Mouse (Mus musculus): ENCODE data around the gene Slc7a14.

The Slc7a14 gene

DNA sequence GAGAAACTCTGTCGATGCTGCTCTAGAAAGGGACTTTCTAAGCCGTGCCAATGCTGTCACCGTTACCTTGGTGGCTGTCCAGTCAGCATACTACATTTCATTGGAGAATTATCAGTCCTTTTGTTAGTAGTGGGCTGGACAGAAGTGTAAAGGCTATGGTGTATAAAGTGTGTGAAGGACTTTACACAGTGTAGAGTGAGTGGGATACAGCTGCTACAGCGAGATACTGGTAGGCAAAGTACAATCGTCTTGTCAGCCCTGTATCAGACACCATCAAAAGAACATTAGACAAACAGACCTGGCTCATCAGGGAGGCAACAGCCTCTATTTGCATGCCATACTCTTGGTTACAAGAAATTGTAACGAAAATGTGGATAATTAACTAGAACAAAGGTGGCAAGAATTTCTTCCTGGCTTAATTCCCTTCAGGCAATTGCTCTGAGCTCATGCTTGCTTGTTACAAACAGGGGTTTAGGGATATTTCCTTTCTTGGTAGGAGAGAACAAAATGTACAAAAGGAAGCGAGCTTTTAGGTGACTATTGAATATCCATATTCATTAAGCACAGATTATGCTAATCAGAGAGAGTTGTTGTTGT, 48.7 kb downstream of the Slc7a14 start:
- no peak for DNase-seq (ENCODE audit: low spot score in 2 of 2)

DNA sequence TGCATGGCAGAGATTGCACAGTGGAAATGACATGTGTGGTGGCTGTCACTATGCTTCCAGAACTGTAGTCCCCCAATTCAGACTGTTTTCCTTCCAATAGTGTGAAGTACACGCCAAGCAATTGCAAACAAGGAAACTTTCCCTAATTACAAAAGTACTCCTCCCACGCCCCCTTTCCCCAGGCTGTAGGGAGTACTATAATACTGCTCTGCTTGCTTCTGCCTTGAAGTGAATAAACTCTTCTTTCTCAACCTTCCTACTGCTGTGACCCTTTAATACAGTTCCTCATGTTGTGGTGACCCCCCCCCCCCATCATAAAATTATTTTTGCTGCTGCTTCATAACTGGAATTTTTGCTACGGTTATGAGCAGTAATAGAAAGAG, 49.2 kb downstream of the Slc7a14 start:
- no peak for DNase-seq (ENCODE audit: low spot score in 2 of 2)

DNA sequence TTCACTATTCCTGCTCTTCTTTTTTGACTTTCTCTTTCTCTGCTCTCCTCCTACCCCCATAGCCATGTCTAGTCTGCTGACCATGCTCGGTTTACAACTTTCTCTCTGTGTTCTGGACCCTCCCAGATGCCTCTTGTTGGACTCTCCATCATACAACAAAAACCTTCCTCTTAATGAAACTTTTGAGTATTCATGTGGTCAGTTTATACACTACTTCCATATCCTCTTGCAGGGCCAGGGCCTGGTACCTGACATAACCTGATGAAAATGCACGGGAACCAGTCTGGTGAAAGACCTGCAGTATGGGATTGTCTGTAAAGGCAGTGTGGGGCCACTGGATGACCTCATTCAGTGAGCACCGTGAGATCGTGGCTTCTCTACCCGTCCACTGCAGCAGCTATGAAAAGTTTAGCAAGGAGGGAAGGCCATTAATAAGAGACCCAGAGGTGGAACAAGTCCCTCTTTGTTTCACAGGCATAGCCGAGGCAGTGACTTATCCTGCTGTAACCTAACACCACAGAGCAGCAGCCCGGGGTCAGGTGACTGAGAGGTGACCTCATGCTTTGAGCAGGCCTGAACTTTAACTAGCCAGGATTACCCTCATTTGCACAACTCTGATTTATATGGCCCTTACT, 49.7 kb downstream of the Slc7a14 start:
- DNase-seq (ENCODE audit: low spot score in 2 of 2): no peak

DNA sequence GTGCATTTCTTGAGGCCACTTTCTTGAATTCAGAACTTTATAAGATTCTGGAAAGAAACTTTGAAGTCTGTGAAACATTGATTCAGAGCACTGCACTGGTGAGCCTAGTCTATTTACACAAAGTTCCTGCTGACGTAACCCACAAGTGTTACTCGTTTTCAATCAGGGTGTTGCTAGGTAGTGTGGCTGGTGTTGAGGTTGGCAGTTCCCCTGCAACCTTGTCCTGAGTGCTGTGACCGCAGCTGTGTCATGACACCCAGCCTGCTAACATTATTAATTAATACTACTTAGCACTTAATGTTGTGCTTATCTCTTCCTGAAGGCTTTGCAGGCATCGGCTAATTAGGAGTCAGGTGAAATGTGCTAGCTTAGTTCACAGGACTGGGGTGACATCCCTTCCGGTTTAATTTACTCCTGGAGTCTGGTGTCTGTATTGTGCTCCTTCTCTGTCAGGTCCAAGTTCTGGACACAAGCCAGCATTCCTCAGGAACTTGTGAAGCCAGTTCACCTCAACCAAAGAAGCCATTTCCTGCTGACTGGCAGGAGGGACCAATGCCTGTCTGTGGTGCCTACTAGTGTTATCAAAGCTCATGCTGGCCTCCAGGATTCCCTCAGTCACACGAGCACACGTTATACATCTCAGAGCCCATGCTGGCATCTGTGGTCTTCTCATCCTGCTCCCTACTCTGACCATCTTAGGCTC, 50.5 kb downstream of the Slc7a14 start:
- DNase-seq (ENCODE audit: low spot score in 2 of 2): no peak

DNA sequence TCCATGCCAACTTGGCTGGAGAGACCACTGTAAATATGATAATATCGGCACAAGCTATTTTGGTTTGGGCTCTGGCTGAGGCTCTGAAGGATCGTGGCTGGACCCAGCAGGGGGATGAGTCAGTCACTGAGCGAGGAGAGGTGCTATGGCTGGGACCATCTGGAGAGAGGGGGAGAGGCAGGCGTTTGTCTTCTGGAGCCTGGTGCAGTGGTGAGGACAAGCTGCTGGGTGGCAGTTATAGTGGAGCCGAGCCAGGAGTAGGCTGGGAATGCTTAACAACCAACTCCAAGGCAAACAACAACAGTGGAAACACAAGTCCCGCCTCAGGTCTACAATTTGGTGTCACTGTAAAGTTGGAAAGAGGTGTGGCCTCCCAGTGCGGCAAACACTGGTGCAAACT, 55.8 kb downstream of the Slc7a14 start:
- no peak for DNase-seq (ENCODE audit: low spot score in 2 of 2)

DNA sequence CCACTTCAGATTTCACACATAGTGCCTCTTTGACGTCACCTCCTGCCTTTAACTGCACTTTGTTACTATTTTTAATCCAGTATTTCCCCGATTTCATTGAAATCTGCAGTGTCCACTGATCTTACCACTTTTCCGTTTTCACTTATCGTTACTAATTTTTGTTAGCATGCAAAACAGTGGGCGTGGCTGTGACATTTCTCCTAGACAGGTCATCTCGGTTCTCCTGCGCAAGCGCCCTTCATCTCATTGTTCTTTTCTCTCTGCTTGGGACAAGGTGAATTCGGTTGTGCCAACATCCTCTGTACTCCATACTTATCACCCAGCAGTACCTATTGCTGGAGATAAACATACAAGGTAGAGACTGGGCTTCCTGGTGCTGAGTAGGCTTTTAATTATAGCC, 56.3 kb downstream of the Slc7a14 start:
- DNase-seq (ENCODE audit: low spot score in 2 of 2): no peak

DNA sequence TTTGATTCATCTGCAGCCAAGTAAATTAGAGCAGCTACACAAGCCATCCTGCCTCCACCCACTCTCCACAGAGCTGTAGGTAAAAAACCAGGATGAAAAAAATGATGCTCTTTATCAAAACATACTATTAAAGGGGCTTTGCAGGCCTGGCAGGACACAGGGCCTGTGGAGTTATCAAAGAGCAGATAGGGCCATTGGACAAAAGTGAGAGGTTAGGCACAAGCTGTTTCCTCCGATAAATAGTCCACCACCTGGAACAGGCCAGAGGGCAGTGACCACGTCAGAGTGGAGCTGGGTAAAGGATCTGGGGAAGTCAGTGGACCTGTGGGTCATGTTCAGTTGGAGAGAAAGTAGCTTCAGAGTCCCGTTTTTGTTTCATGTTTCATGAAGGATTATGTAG, 57.6 kb downstream of the Slc7a14 start:
- DNase-seq (ENCODE audit: low spot score in 2 of 2): no peak

DNA sequence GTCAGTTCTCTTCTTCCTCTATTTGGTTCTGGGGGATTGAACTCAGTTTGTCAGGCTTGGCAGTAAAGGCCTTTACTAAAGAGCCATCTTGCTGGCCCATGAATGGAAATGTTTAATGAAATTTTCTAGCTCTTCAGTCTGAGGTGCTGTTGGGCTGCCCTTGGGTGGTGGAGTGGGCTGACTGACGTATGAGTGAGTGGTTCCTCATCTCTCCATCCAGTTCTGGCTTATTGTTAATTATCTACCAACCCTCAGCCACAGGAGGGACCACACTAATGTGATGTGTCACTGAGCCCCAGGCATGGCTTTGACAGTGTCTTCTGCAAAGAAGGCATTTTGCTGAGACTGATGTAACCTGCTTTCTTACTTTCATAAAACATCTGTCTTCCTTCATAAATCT, 66.7 kb downstream of the Slc7a14 start:
- no peak for DNase-seq (ENCODE audit: low spot score in 2 of 2)

DNA sequence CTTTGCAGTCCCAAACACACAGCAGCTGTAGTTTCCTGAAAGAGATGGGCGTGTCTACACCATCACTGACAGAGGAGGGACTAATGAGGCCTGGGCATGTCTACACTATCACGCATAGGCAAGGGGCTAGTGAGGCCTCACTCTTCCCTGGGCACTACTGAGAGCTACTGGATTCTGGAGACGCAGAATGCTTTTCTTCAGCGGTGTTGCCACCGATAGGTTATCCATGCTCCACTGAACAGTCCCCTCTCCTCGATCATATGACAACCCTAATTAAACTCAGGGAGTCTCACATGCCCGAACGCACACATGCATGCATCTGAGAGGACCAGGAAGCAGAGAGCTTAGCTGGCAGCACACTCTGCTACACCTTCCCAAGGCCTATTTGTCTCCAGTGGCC, 69.3 kb downstream of the Slc7a14 start:
- DNase-seq (ENCODE audit: low spot score in 2 of 2): no peak

DNA sequence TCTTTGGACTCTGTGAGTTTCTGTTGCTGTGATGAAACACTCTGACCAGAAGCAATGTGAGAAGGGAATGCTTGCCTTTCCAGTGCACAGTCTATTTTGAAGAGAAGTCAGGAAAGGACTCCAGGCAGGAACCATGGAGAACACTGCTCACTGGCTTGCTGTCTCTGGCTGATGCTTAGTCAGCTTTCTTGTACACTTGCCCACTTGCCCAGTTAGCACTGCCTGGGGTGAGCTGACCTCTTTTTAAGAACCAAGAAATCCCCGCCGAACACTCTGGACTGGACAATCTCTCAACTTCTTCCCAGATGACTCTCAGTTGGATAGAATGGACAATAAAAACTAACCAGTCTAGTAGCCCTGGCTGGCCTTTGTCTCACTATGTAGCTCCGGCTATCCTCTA, 70.5 kb downstream of the Slc7a14 start:
- DNase-seq (ENCODE audit: low spot score in 2 of 2): no peak

DNA sequence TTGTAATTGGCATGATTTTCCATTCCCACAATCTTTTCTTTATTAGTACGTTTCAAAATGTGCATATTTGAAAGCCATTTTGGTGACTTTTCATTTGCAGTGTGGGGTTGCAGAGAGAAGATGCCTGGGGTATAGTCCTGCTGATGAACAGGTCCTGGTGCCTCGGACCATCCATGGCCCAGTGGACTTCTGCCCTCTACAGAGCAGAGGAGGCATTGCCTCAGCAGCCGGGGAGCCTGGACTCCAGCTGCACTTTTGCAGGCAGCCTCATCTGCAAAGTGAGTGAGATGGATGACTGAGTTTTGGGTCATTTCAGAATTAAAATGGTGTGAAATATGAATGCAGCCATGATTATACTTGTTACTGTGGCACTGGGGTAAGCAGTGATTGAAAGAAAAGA, 72.2 kb downstream of the Slc7a14 start:
- no peak for DNase-seq (ENCODE audit: low spot score in 2 of 2)

DNA sequence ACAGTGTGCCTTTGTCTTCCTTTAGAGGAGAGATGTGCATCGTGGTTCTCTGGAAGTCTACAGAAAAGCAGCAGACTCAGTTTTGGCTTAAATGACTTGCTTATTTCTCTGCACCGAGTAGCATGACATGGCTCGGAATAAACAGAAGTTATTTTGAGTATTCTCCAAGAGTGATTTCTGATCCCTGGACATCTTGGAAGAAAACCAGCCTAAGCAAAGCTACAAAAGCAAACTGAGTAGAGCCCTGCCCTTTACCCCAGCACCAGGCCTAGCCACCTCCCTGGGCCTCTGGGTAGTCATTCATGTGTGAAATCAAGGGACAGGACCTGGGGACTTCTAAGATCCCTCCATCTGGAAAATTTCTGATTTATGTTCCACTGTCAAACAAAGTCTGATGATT, 74.0 kb downstream of the Slc7a14 start:
- no peak for DNase-seq (ENCODE audit: low spot score in 2 of 2)

DNA sequence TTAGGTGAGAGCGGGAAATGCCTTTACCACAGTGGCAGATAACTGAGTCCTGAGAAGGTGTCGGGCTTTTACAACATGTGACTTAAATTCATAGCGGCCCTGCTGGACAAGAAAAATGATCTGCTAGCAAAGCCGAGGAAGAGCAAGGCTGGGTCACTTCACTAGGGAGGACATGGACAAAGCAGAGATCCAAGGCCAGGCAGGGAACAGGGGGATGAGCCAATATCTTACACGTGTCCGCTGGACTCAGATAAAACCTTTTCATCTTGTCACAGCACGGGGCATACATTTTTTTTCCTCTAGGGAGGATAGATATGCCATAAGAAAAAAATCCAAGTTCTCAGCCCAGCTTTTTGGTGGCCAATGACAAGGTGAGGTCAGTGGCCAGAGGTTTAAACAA, 75.8 kb downstream of the Slc7a14 start:
- no peak for DNase-seq (ENCODE audit: low spot score in 2 of 2)

DNA sequence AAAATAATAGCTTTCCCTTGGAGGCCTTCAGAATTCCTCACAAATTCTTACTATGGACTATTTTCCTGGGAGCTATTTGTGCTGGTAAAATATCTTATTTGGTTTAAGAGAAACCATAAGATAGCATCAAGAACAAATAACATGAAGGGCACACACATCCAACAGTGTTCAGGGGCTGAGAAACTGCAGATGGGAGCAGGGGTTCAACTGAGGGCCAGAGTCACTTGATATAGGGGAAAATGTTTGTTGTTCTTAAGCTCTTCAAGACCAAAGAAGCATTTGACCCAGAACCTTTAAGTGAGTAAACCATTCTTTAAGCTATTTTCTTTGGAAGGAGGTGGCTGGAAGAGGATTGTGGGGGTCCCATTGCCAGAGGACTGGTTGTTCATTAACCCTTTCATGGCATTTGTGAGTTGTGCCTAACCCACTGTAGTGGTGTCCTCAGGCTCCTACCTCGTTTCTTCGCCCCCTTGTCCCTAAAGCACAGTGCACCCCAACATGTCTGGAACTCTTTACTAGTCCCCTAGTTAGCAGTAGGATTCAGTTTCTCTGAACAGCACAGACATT, 76.3 kb downstream of the Slc7a14 start:
- DNase-seq (ENCODE audit: low spot score in 2 of 2): no peak

DNA sequence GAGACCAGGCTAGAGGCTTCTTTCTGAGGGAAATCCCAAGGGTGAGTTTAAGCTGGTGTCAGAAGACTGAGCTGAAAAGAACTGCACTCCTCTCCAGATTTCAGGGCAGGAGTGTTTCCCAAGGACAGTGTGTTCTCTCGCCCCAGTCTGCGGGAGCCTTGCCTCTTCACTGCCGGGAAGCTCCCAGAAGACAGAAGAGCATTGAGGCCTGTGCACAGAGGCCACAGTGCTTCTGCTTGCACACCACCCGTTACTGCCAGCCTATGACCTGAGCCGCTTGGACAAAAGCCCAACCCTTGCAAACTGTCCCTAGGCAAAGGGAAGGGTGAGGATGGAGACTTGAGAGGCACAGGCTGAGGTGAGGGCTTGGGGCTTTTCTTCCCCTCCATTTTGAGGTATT, 80.9 kb downstream of the Slc7a14 start:
- DNase-seq (ENCODE audit: low spot score in 2 of 2): no peak

DNA sequence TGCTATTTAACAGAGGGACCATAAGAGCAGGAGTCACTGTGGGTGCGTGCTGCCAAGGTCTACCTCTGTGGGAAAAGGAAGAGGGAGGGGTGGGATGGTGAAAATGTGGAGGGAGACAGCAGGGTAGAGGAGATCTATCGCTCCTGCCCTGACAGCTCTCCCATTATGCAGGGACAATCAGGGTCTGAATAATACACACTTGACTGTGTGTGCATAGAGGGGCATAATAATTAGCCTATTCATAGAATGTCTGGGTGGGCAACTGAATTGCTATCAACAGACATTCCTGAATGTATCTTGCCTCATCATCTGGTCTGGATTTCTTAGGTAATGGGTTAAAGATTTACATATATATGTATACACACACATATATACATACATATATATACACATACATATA, 81.7 kb downstream of the Slc7a14 start:
- no peak for DNase-seq (ENCODE audit: low spot score in 2 of 2)

DNA sequence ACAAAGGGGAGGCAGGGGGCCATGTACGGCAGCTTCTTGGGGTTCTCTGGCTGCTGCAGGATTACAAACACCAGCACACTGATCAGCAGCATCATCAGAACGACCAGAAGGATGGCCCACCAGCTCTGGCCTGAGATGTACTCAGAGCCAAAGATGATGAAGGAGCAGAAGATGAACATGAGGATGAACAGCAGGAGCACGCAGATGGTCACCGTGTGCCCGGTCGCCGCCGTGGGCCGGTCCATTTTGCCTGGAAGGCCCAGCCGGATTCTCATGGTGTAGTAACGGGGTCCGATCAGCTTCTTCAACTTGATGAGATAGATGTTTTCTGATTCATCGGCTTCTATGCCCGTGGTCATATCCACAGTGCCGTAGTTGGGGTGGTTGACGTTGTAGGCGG, 86.6 kb downstream of the Slc7a14 start:
- DNase-seq (ENCODE audit: low spot score in 2 of 2): no peak

DNA sequence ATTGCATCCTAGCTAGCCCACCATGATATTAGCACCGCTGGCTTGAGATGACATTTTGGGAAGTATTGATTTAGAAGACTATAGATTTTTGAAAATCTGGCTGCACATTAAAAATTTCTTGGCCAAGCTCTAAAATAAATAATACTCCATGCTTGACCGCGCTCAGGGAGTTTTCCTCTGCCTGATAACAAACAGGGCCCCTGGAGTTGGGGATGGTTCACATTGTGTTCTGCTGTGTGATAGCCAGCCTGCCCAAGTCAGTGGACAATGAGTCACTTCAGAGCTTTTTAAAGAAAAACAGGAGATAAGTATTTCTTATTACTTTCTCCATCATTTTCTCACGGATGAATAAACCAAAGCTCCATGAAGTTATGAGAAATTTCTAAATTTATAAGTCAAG, 90.1 kb downstream of the Slc7a14 start:
- no peak for DNase-seq (ENCODE audit: low spot score in 2 of 2)

DNA sequence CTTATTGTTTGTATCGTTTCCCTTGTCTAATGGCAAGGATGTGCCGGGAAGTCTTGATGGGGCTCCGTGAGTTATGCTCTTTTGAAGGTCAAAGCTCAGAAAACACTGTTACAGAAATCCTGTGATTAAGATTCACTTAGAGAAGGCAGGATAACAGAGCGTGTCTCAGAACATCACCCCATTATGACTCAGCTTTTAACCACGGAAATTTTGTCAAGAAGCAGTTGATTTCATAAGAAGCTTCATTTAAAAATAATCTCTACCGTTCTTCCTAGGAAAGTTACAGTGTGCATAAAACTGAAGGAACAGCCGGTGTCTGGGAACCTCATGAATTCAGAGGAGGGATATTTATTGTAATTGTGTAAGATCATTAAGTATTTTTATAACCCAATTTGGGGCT, 90.7 kb downstream of the Slc7a14 start:
- no peak for DNase-seq (ENCODE audit: low spot score in 2 of 2)

DNA sequence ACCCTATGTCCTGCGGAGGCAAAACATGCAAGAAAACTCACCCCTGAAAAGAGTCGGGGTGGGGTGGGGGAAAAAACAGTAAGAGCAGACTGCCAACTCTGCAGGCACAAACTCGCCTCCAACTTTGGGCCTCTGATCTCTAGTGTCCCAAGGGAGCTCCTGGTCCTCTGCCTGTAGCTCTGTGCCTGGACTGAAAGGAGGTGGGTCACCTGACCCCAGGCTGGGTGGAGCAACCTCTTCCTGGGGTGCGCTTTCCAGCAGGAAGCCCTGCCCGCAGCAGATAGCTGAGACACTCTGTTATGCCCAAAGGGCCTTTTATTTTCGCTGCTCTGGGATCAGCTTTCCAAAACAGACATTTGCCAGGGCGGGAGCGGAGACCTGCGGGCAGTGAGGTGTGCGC, 92.7 kb downstream of the Slc7a14 start:
- no peak for DNase-seq (ENCODE audit: low spot score in 2 of 2)

DNA sequence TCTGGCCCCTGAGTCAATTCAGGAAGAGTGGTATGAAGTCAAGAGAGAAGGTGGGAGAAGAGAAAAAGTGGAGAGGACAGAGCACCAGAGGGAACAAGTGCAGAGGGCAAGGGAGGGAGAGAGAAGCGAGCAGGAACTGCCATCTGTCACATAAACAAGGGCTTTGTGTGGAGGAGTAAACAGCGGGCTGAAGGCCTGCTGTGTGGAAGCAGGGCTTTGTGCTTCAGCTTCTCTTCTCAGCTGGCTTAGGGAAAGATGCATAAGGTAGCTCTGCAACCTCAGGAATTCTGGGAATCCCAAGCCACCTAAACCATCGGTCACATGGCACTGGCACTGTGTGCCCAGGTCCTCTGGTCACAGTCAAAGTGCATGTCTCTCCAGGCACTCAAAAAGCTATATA, 96.4 kb downstream of the Slc7a14 start:
- DNase-seq (ENCODE audit: low spot score in 2 of 2): no peak

DNA sequence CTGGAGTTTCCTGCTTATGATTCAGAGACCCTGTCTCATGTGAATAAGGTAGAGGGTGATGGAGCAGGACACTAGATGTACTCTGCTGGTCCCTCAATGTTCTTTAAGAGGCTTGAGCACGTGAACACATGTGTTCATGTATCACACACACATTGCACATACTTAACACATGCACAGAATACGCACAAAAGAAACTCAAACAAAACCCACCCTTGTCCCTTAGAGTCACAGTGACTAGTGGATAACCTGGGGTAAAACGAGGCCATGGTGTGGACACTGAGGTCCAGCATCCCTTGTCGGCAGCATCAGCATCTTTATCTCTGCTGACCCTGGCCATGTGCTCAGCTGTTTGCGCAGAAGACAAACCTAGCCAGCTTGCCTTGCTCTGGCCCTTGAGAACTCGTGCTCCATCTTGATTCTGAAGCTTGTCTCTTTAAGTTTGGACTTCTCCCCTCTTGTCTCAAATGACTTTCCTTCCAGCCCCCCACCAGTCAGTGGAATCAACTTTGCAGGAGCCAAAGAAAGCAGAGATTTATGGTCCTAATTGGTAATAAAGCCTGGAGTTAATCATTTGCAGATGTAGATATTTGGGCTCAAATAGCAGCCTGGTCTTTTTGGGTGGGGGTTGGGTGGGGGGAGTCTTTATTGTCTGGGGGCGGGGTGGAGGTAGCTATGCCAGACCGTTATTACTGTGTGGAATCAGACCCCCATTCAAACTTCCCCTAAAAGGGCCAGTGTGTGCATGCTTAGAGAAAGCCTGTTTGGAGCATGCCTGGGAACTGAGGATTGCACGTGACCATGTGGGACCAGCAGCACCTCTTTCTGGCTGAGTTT, 97.8 kb downstream of the Slc7a14 start:
- no peak for DNase-seq (ENCODE audit: low spot score in 2 of 2)
